Mouse (Mus musculus): ENCODE measurements around the gene Fntb. TPM values are rescaled to one million over a fixed set of nuclear protein-coding genes. Genes with fewer than 3 reads are reported as not detected.
"Not testable (repeated sequence)": the region's sequence is repeated elsewhere in the genome, so short reads cannot be mapped to it uniquely, and the experiment has no call there.

Fntb gene
- polyA plus RNA-seq, 1 experiment from 2014 or later = 41.7 TPM

DNA sequence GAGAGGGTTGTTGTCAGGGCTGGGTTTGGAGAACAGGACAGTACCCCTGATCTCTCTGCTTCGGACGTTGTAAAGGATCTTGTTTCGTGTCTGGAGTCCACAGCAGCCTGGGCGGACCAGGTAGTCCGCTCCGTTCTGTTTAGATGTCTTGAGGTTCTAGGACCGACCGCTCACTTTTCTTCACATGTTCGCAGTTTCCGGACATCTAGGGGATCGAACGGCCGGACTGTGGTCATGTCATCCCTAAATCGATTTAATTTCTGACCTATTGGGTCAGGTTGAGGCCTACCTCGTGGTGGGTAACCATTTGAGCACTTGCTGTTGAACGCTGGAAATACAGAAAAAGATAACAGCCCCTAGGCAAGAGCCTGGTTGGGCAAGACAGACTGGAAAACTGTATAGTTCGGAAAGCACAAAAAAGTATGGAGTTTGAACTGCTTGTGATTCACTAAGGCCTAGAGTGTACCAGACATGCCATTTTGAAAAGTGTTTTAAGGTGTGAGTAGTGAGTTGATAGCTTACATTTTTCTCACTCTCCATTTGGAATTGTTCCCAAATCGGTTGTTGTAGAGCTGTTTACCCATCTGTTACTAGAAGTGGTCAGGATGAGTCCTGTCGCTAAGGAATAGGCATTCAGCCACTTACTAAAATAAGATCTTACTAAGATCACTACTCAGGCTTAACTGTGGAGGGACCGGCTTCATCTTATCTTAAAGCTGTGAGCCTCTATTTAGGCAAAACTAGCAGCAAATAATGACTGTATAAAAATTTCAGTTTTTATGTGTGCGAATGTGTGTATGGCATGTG, 72.7 kb downstream of the Fntb start:
- Histone ChIP-seq H3K27me3 (no peaks in the 10 kb centered on the region; the same call in 1 of the 2 replicates), H3K4me1 (replicated peaks) (peaks cover 7% of the 10 kb centered on the region), H3K4me2 (peak overlapping the region; percentile 74), H3K9ac (replicated peaks) (peak overlapping the region; percentile 66), H3K9me3 (no peaks in the 10 kb centered on the region), H3K4me3 (replicated peaks) (peak overlapping the region; percentile 60), H3K27ac (peak overlapping the region; percentile 64; the same call in 1 of the 2 replicates), H3K36me3 (peaks cover 3% of the 10 kb centered on the region; the same call in 1 of the 2 replicates)
- WGBS = 14% methylated on average over 21 of the region's 21 CpGs
- ATAC-seq (ENCODE audit: insufficient number of reproducible peaks, insufficient read depth, low FRiP score, low TSS enrichment, low read depth) = no peak

DNA sequence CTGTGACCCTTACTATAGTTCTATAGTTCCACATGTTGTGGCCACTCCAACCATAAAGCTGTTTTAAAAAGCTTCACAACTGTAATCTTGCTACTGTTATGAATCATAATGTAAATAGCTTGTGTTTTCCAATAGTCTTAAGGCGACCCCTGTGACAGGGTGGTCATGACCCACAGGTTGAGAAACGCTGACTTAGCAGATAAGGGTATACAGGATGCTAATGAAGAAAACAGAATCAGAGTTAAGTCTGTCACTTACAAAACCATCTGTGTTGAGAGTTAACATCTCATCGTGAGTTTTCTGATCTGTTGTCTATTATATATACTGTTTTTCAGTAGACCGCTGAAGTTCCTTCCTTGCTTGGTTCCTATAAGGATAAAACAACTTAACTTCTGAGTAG, 73.9 kb downstream of the Fntb start:
- Histone ChIP-seq H3K4me2 (no peak overlapping the region), H3K9me3 (no peaks in the 10 kb centered on the region), H3K27me3 (no peaks in the 10 kb centered on the region; the same call in 1 of the 2 replicates), H3K4me3 (replicated peaks) (no peak overlapping the region), H3K27ac (no peak overlapping the region), H3K9ac (replicated peaks) (no peak overlapping the region), H3K4me1 (replicated peaks) (peaks cover 7% of the 10 kb centered on the region), H3K36me3 (peaks cover 4% of the 10 kb centered on the region; the same call in 1 of the 2 replicates)
- no peak for ATAC-seq (ENCODE audit: insufficient number of reproducible peaks, insufficient read depth, low FRiP score, low TSS enrichment, low read depth)
- WGBS = 94% methylated on average over 4 of the region's 4 CpGs

DNA sequence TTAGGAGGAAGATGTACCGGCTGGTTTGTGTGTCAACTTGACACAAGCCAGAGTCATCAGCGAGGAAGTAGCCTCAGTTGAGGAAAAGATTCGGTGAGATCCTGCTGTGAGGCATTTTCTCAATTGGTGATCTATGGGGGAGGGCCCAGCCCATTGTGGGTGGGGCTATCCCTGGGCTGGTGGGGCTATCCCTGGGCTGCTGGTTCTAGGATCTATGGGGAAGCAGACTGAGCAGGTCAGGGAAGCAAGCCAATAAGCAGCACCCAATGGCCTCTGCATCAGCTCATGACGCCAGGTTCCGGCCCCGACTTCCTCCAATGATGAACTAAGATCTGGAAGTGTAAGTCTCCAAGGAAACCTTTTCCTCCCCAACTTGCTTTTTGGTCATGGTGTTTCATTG, 74.7 kb downstream of the Fntb start:
- peaks cover 4% of the 10 kb centered on the region; the same call in 1 of the 2 replicates for H3K36me3 ChIP-seq
- no peak overlapping the region for H3K4me2 ChIP-seq
- H3K4me1 ChIP-seq (replicated peaks) = peaks cover 7% of the 10 kb centered on the region
- H3K9me3 ChIP-seq = no peaks in the 10 kb centered on the region
- WGBS = 73% methylated on average over 6 of the region's 6 CpGs
- no peaks in the 10 kb centered on the region for H3K27me3 ChIP-seq
- H3K9ac ChIP-seq (replicated peaks) = no peak overlapping the region
- no peak overlapping the region for H3K4me3 ChIP-seq (replicated peaks)
- ATAC-seq (ENCODE audit: insufficient number of reproducible peaks, insufficient read depth, low FRiP score, low TSS enrichment, low read depth) = no peak
- H3K27ac ChIP-seq = no peak overlapping the region

DNA sequence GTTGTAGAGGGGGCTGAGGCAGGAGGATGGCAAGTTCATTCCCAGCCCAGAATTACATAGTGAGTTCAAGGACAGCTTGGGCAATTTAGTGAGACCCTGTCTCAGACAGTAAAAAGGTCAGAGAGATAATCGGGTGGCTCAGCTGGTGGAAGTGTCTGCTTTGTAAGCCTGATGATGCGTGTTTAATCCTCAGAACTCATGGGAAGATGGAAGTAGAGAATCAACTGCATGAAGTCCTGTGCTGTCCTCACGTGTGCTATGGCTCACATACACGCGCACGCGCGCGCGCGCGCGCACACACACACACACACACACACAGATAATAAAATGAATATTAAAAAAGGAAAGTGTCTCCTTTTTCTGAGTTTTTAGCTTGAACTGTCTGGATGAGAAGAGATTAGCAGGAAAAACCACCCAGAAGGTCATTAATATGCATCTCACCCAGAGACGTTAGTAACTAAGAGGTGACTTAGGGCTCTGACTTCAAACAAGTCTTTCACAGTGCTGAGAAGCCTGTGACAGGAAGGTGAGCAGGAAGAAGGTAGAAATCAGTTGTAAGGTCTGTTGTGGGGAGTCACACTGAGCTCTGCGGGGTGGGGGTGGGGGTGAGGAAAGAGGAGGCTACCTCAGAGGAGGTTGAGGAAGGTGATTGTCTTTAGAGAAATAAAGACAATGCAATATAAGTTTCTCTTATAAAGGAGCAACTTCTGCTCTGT, 79.1 kb downstream of the Fntb start:
- no peak for ATAC-seq (ENCODE audit: insufficient number of reproducible peaks, insufficient read depth, low FRiP score, low TSS enrichment, low read depth)
- H3K9me3 ChIP-seq = no peaks in the 10 kb centered on the region
- H3K27me3 ChIP-seq = no peaks in the 10 kb centered on the region
- H3K36me3 ChIP-seq = peaks cover 4% of the 10 kb centered on the region; the same call in 1 of the 2 replicates
- H3K4me2 ChIP-seq = no peak overlapping the region
- WGBS = 87% methylated on average over 15 of the region's 15 CpGs
- 0 out of 2 replicates have a peak, but pooled peaks cover 5% of the 10 kb centered on the region for H3K4me1 ChIP-seq (replicated peaks)
- H3K9ac ChIP-seq (replicated peaks) = no peak overlapping the region
- no peak overlapping the region for H3K27ac ChIP-seq
- H3K4me3 ChIP-seq (replicated peaks) = no peak overlapping the region

DNA sequence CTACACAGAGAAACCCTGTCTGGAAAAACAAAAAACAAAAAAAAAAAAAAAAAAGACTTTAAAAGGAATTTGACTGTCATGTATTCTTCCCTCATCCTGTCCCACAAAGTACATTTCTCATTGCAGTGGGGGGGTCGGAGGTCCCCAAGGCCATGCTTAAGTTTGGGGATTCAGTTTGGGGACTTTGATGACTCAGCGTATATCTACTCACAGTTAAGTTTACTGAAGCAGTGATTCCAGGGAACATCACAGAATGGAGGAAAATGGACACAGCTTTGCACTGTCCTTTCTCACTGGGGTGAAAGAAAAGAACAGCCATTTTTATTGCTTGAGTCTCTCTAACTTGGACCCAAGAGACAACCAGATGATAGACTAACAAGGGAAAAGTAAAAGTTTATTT, 87.0 kb downstream of the Fntb start:
- peaks cover 5% of the 10 kb centered on the region; the same call in 1 of the 2 replicates for H3K4me1 ChIP-seq (replicated peaks)
- H3K27me3 ChIP-seq = no peaks in the 10 kb centered on the region
- no peaks in the 10 kb centered on the region for H3K36me3 ChIP-seq
- no peak overlapping the region for H3K27ac ChIP-seq
- H3K9ac ChIP-seq (replicated peaks) = no peak overlapping the region
- no peaks in the 10 kb centered on the region for H3K9me3 ChIP-seq
- no peak overlapping the region for H3K4me2 ChIP-seq
- ATAC-seq (ENCODE audit: insufficient number of reproducible peaks, insufficient read depth, low FRiP score, low TSS enrichment, low read depth) = no peak
- WGBS = 84% methylated on average over 2 of the region's 2 CpGs
- H3K4me3 ChIP-seq (replicated peaks) = no peak overlapping the region

DNA sequence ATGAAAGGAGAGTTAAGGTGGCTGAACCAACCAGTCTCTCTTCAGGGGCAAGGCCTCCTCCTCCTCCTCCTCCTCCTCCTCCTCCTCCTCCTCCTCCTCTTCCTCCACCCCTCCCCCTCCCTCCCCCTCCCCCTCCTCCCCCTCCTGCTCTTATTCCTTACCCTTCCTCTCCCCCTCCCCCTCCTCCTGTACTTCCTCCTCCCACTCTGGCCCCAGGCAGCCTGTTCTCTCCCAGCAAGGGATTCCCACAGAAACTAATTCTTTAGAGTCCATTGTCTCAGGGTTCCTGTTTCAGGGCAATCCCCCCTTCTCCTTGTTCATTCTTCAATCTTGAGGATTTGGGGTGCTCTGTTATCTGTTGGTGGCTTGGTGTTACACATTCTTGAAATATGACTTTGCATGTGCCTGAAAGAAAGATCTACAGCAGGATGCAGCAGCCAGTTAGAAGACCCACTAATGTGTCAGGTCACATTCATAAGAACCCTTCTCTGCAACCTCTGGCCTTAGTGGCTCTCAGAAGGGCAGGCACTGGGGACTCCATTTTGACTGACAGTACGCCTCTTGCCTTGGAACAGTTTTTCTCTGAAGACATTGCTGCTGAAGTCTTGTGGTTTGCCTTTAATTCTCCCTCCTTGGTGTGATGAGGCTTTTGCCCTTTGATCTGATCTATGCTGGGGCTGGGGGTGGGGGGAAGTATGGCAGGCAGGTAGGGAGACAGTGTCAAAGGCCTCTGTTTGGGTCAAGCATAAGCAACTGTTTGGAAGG, 88.2 kb downstream of the Fntb start:
- H3K36me3 ChIP-seq = no peaks in the 10 kb centered on the region
- H3K4me2 ChIP-seq = no peak overlapping the region
- H3K27me3 ChIP-seq = no peaks in the 10 kb centered on the region
- H3K4me1 ChIP-seq (replicated peaks) = no peaks in the 10 kb centered on the region; the same call in 1 of the 2 replicates
- no peak overlapping the region for H3K9ac ChIP-seq (replicated peaks)
- no peak for ATAC-seq (ENCODE audit: insufficient number of reproducible peaks, insufficient read depth, low FRiP score, low TSS enrichment, low read depth)
- H3K9me3 ChIP-seq = no peaks in the 10 kb centered on the region
- WGBS = 78% methylated on average over 1 of the region's 1 CpGs
- H3K27ac ChIP-seq = 0 out of 2 replicates have a peak overlapping the region, but pooled peaks have one; percentile 7
- H3K4me3 ChIP-seq (replicated peaks) = no peak overlapping the region

DNA sequence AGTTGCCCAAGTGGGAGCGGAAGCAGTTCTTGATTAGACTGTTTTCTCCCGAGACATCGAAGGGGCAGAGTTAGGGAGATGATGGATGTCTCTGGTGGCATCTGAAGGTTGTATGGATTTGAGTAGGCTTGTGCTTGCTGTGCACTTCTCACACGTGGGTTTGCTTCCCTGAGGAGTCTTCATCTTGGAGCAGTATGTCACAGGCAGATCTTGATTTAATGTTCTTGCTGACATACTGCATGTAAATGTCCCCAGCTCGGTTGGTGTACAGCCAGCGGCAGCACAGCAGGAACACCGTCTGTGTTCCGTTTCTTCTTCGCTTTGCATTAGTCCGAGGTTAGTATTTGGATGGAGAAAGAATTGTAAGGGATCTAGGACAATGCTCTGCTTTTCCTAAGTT, 91.7 kb downstream of the Fntb start:
- no peaks in the 10 kb centered on the region for H3K27me3 ChIP-seq
- peaks cover 5% of the 10 kb centered on the region for H3K36me3 ChIP-seq
- no peaks in the 10 kb centered on the region; the same call in 1 of the 2 replicates for H3K4me1 ChIP-seq (replicated peaks)
- 0 out of 2 replicates have a peak, but pooled peaks cover 4% of the 10 kb centered on the region for H3K9me3 ChIP-seq
- no peak overlapping the region for H3K9ac ChIP-seq (replicated peaks)
- no peak overlapping the region for H3K4me3 ChIP-seq (replicated peaks)
- 83% methylated on average over 10 of the region's 10 CpGs for WGBS
- H3K4me2 ChIP-seq = no peak overlapping the region
- no peak overlapping the region for H3K27ac ChIP-seq
- no peak for ATAC-seq (ENCODE audit: insufficient number of reproducible peaks, insufficient read depth, low FRiP score, low TSS enrichment, low read depth)

DNA sequence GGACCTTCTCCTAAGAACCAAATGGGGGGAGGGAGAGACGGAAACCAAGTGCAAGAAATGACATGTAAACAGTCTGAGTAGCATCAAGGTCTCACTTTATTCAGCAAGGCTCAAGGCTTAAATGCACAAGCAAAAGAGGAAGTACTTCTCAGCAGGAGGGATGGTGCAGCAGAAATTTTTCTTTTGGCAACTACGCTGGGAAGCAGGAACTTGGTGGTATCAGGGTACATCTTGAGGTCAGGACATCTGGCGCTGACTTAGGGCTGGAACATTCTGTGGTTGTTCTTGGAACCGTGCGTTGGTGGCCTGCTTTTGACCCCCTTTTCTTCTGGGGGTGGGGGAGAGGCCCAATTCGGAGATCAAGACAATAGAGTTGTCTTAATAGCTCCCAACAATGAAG, 93.4 kb downstream of the Fntb start:
- not testable (repeated sequence) for H3K9me3 ChIP-seq; H3K27ac ChIP-seq; H3K4me1 ChIP-seq (replicated peaks); H3K27me3 ChIP-seq; H3K4me2 ChIP-seq; H3K9ac ChIP-seq (replicated peaks); H3K4me3 ChIP-seq (replicated peaks); ATAC-seq (ENCODE audit: insufficient number of reproducible peaks, insufficient read depth, low FRiP score, low TSS enrichment, low read depth)
- peaks cover 18% of the 10 kb centered on the region for H3K36me3 ChIP-seq
- 81% methylated on average over 6 of the region's 6 CpGs for WGBS

DNA sequence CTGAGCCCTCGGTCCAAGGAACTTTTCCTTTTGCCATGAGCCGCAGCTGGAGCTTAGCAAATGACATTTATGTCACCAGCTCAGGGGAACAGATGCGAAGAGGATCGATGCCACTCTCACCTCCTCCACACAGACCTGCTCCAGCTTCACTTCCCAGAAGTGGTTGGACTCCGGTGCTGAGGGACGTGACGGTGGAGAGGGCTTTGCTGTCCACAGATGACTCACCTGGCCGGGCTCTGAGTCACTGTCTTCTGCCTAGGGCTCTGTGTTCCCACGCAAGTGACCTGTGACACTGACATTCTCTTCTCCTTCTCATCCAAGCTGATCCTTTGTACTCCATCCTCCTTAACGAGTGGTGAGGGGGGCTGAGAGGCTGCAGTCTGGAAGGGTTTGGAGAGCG, 98.3 kb downstream of the Fntb start:
- Histone ChIP-seq H3K4me3 (replicated peaks) (no peak overlapping the region), H3K9me3 (0 out of 2 replicates have a peak, but pooled peaks cover 4% of the 10 kb centered on the region), H3K9ac (replicated peaks) (no peak overlapping the region), H3K27me3 (no peaks in the 10 kb centered on the region), H3K4me2 (no peak overlapping the region), H3K27ac (no peak overlapping the region), H3K4me1 (replicated peaks) (0 out of 2 replicates have a peak, but pooled peaks cover 7% of the 10 kb centered on the region), H3K36me3 (peaks cover 18% of the 10 kb centered on the region)
- WGBS = 77% methylated on average over 11 of the region's 11 CpGs
- ATAC-seq (ENCODE audit: insufficient number of reproducible peaks, insufficient read depth, low FRiP score, low TSS enrichment, low read depth) = no peak

DNA sequence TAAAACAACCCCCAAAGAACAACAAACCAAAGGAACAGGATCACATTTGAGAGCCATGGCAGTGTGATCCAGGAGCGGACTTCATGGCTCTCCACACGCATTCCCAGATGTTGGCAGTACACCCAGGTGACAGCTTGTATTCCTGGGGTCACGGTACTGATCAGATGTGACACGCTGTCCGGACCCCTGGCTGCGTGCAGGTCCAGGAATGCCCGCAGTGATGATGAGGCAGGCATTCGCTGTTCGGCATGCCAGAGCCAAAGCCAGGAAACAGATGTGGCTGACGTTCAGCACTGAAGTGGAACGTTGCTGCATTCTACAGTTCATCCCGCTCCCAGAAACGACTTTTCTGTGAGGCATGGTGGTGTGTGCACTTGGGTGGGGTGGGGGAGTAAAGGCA, 99.9 kb downstream of the Fntb start:
- no peak for ATAC-seq (ENCODE audit: insufficient number of reproducible peaks, insufficient read depth, low FRiP score, low TSS enrichment, low read depth)
- Histone ChIP-seq H3K9me3 (0 out of 2 replicates have a peak, but pooled peaks cover 4% of the 10 kb centered on the region), H3K36me3 (peaks cover 18% of the 10 kb centered on the region), H3K4me2 (no peak overlapping the region), H3K9ac (replicated peaks) (no peak overlapping the region), H3K27me3 (no peaks in the 10 kb centered on the region), H3K4me3 (replicated peaks) (no peak overlapping the region), H3K4me1 (replicated peaks) (0 out of 2 replicates have a peak, but pooled peaks cover 7% of the 10 kb centered on the region), H3K27ac (no peak overlapping the region)
- WGBS = 73% methylated on average over 13 of the region's 13 CpGs
